Mouse (Mus musculus): ENCODE results near the gene Lingo4. TPM values are rescaled to one million over a fixed set of nuclear protein-coding genes. Genes with fewer than 3 reads are reported as not detected.

Gene Lingo4
- polyA plus RNA-seq, 1 experiment from 2014 or later, result 0.02 TPM

GRCm38 (mm10) chr3:94387391-94387790, 10.9 kb upstream of the Lingo4 start:
- 76% methylated on average over 10 of the region's 10 CpGs for WGBS (ENCODE audit: insufficient replicate concordance)
- Histone ChIP-seq H3K4me1 (replicated peaks) (no peaks in the 10 kb centered on the region), H3K27ac (replicated peaks) (no peak overlapping the region), H3K4me2 (no peak overlapping the region), H3K9ac (no peak overlapping the region), H3K36me3 (replicated peaks) (no peaks in the 10 kb centered on the region), H3K9me3 (replicated peaks) (no peaks in the 10 kb centered on the region), H3K27me3 (no peaks in the 10 kb centered on the region), H3K4me3 (replicated peaks) (no peak overlapping the region)
- ATAC-seq (ENCODE audit: insufficient read depth), result no peak

- no peak overlapping the region for H3K4me3 ChIP-seq (replicated peaks)
- WGBS (ENCODE audit: insufficient replicate concordance), result 14% methylated on average over 5 of the region's 5 CpGs
- no peak overlapping the region for H3K4me2 ChIP-seq
- no peak overlapping the region for H3K9ac ChIP-seq
- no peaks in the 10 kb centered on the region for H3K36me3 ChIP-seq (replicated peaks)
- no peak for ATAC-seq (ENCODE audit: insufficient read depth)
- H3K27me3 ChIP-seq, result no peaks in the 10 kb centered on the region
- H3K9me3 ChIP-seq (replicated peaks), result no peaks in the 10 kb centered on the region
- H3K4me1 ChIP-seq (replicated peaks), result no peaks in the 10 kb centered on the region
- no peak overlapping the region for H3K27ac ChIP-seq (replicated peaks)
Measured at GRCm38 (mm10) chr3:94388047-94388446, 10.3 kb upstream of the Lingo4 start.

- no peaks in the 10 kb centered on the region for H3K36me3 ChIP-seq (replicated peaks)
Measured at GRCm38 (mm10) chr3:94389420-94389819, 8.9 kb upstream of the Lingo4 start.

GRCm38 (mm10) chr3:94391001-94391400, 7.3 kb upstream of the Lingo4 start:
- no peak overlapping the region for H3K4me3 ChIP-seq (replicated peaks)
- H3K9me3 ChIP-seq (replicated peaks), result no peaks in the 10 kb centered on the region
- H3K27ac ChIP-seq (replicated peaks), result no peak overlapping the region
- ATAC-seq (ENCODE audit: insufficient read depth), result no peak
- H3K27me3 ChIP-seq, result peaks cover 5% of the 10 kb centered on the region; the same call in 1 of the 2 replicates
- H3K4me2 ChIP-seq, result no peak overlapping the region
- WGBS (ENCODE audit: insufficient replicate concordance), result 53% methylated on average over 5 of the region's 5 CpGs
- no peak overlapping the region for H3K9ac ChIP-seq
- H3K4me1 ChIP-seq (replicated peaks), result no peaks in the 10 kb centered on the region
- H3K36me3 ChIP-seq (replicated peaks), result no peaks in the 10 kb centered on the region

More at GRCm38 (mm10) chr3:94389420-94389819, 8.9 kb upstream of the Lingo4 start:
- no peak overlapping the region for H3K27ac ChIP-seq (replicated peaks)
- H3K4me3 ChIP-seq (replicated peaks), result no peak overlapping the region
- no peaks in the 10 kb centered on the region for H3K9me3 ChIP-seq (replicated peaks)
- no peaks in the 10 kb centered on the region for H3K4me1 ChIP-seq (replicated peaks)
- 81% methylated on average over 16 of the region's 16 CpGs for WGBS (ENCODE audit: insufficient replicate concordance)
- H3K4me2 ChIP-seq, result no peak overlapping the region
- no peak for ATAC-seq (ENCODE audit: insufficient read depth)
- no peak overlapping the region for H3K9ac ChIP-seq
- no peaks in the 10 kb centered on the region for H3K27me3 ChIP-seq

- ATAC-seq (ENCODE audit: insufficient read depth), result no peak
- 57% methylated on average over 2 of the region's 2 CpGs for WGBS (ENCODE audit: insufficient replicate concordance)
- no peak overlapping the region for H3K9ac ChIP-seq
- peaks cover 14% of the 10 kb centered on the region for H3K27me3 ChIP-seq
- no peak overlapping the region for H3K4me3 ChIP-seq (replicated peaks)
- H3K9me3 ChIP-seq (replicated peaks), result no peaks in the 10 kb centered on the region
- no peaks in the 10 kb centered on the region for H3K4me1 ChIP-seq (replicated peaks)
- H3K4me2 ChIP-seq, result no peak overlapping the region
- no peaks in the 10 kb centered on the region for H3K36me3 ChIP-seq (replicated peaks)
- no peak overlapping the region for H3K27ac ChIP-seq (replicated peaks)
Measured at GRCm38 (mm10) chr3:94392128-94392527, 6.2 kb upstream of the Lingo4 start.

- Histone ChIP-seq H3K9ac (no peak overlapping the region), H3K27me3 (peaks cover 23% of the 10 kb centered on the region), H3K4me3 (replicated peaks) (no peak overlapping the region), H3K4me1 (replicated peaks) (no peaks in the 10 kb centered on the region), H3K27ac (replicated peaks) (no peak overlapping the region), H3K9me3 (replicated peaks) (no peaks in the 10 kb centered on the region), H3K36me3 (replicated peaks) (no peaks in the 10 kb centered on the region), H3K4me2 (no peak overlapping the region)
- 50% methylated on average over 4 of the region's 4 CpGs for WGBS (ENCODE audit: insufficient replicate concordance)
- no peak for ATAC-seq (ENCODE audit: insufficient read depth)
Measured at GRCm38 (mm10) chr3:94393049-94393448, 5.3 kb upstream of the Lingo4 start.

- Histone ChIP-seq H3K9me3 (replicated peaks) (no peaks in the 10 kb centered on the region), H3K4me2 (no peak overlapping the region), H3K27ac (replicated peaks) (no peak overlapping the region), H3K9ac (no peak overlapping the region), H3K4me3 (replicated peaks) (no peak overlapping the region), H3K4me1 (replicated peaks) (no peaks in the 10 kb centered on the region), H3K36me3 (replicated peaks) (no peaks in the 10 kb centered on the region), H3K27me3 (peaks cover 56% of the 10 kb centered on the region)
- WGBS (ENCODE audit: insufficient replicate concordance), result 56% methylated on average over 1 of the region's 1 CpGs
- ATAC-seq (ENCODE audit: insufficient read depth), result no peak
Measured at GRCm38 (mm10) chr3:94396336-94396735, 2.0 kb upstream of the Lingo4 start.

- Histone ChIP-seq H3K4me2 (no peak overlapping the region), H3K4me3 (replicated peaks) (no peak overlapping the region), H3K36me3 (replicated peaks) (no peaks in the 10 kb centered on the region), H3K27me3 (peaks cover 61% of the 10 kb centered on the region), H3K9me3 (replicated peaks) (no peaks in the 10 kb centered on the region), H3K9ac (no peak overlapping the region), H3K4me1 (replicated peaks) (no peaks in the 10 kb centered on the region), H3K27ac (replicated peaks) (no peak overlapping the region)
- 54% methylated on average over 4 of the region's 4 CpGs for WGBS (ENCODE audit: insufficient replicate concordance)
- no peak for ATAC-seq (ENCODE audit: insufficient read depth)
Measured at GRCm38 (mm10) chr3:94396851-94397250, 1.5 kb upstream of the Lingo4 start.

- H3K4me2 ChIP-seq, result peak overlapping the region; percentile 27; the same call in 1 of the 2 replicates
- no peaks in the 10 kb centered on the region for H3K36me3 ChIP-seq (replicated peaks)
- H3K4me3 ChIP-seq (replicated peaks), result no peak overlapping the region
- peaks cover 71% of the 10 kb centered on the region for H3K27me3 ChIP-seq
- H3K9me3 ChIP-seq (replicated peaks), result no peaks in the 10 kb centered on the region
- H3K9ac ChIP-seq, result no peak overlapping the region
- H3K4me1 ChIP-seq (replicated peaks), result no peaks in the 10 kb centered on the region
- no peak for ATAC-seq (ENCODE audit: insufficient read depth)
- no peak overlapping the region for H3K27ac ChIP-seq (replicated peaks)
- WGBS (ENCODE audit: insufficient replicate concordance), result 4% methylated on average over 20 of the region's 20 CpGs
Measured at GRCm38 (mm10) chr3:94398943-94399481, 695 bp downstream of the Lingo4 start.

- Histone ChIP-seq H3K36me3 (replicated peaks) (no peaks in the 10 kb centered on the region), H3K9ac (no peak overlapping the region), H3K4me1 (replicated peaks) (no peaks in the 10 kb centered on the region), H3K4me3 (replicated peaks) (no peak overlapping the region), H3K27me3 (peaks cover 72% of the 10 kb centered on the region), H3K9me3 (replicated peaks) (no peaks in the 10 kb centered on the region), H3K27ac (replicated peaks) (no peak overlapping the region), H3K4me2 (no peak overlapping the region)
- 31% methylated on average over 5 of the region's 5 CpGs for WGBS (ENCODE audit: insufficient replicate concordance)
- ATAC-seq (ENCODE audit: insufficient read depth), result no peak
Measured at GRCm38 (mm10) chr3:94399663-94400310, 1.5 kb downstream of the Lingo4 start.

GRCm38 (mm10) chr3:94402451-94402850, 4.1 kb downstream of the Lingo4 start:
- no peaks in the 10 kb centered on the region for H3K4me1 ChIP-seq (replicated peaks)
- no peak overlapping the region for H3K27ac ChIP-seq (replicated peaks)
- no peak for ATAC-seq (ENCODE audit: insufficient read depth)
- WGBS (ENCODE audit: insufficient replicate concordance), result 49% methylated on average over 8 of the region's 8 CpGs
- no peaks in the 10 kb centered on the region for H3K36me3 ChIP-seq (replicated peaks)
- H3K4me3 ChIP-seq (replicated peaks), result no peak overlapping the region
- no peaks in the 10 kb centered on the region for H3K9me3 ChIP-seq (replicated peaks)
- H3K4me2 ChIP-seq, result no peak overlapping the region
- H3K9ac ChIP-seq, result no peak overlapping the region
- peaks cover 60% of the 10 kb centered on the region for H3K27me3 ChIP-seq

Measured in liver, embryonic 15.5 days (tissue).